ENCODE assay signal across 24 mouse cellular contexts in the genomic region with DNA sequence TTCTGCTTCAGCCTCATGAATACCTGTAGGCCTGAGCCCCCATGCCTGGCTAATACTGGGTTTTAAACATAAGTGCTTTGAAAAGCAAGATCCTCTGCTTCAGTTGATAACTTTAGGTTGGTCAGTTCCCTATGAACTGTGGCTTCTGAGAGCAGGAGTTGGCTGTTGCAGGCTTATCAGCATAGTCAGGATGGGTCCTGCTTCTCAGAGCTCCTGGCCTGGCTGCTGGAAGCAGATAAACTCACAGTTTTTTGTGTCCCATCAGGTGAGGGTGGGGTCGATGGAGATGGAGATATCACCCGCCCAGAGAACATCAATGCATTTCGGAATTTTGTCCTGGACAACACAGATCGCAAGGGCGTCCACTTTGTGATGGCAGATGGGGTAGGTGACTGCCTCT. TPM values are rescaled to one million over a fixed set of nuclear protein-coding genes. Genes with fewer than 3 reads are reported as not detected.
DNase-seq lines count a peak whose midpoint lies in the region; ATAC-seq lines count a peak whose summit lies in the region.
"Had no signal": no experiment of that assay in that cellular context is flagged by ENCODE, and none has a peak within 500 bp of the region (broad histone marks: within the 10 kb centered on the region; RNA-seq: fewer than 3 reads in every experiment).

No protein-coding gene starts in this region.

- peak; percentile 87 for ATAC-seq in erythroid progenitor cell, adult 5-6 weeks (replicated peaks; ENCODE audit: low FRiP score, poor library complexity, severe bottlenecking)
- peak; percentile 80 for ATAC-seq in liver, embryonic 15.5 days (ENCODE audit: insufficient read depth)
- ATAC-seq: forebrain, embryonic 16.5 days; intestine, postnatal 0 days had no signal

- 90% methylated on average over 5 of the region's 5 CpGs for WGBS in heart, embryonic 10.5 days
- WGBS in liver, embryonic 15.5 days (ENCODE audit: insufficient replicate concordance): 41% methylated on average over 5 of the region's 5 CpGs

- H3K27ac ChIP-seq in heart, embryonic 10.5 days: peak overlapping the region; percentile 52
- peak overlapping the region; percentile 83 for H3K27ac ChIP-seq in liver, embryonic 15.5 days (replicated peaks)
- H3K27ac ChIP-seq: embryonic facial prominence, embryonic 15.5 days; forebrain, embryonic 10.5 days; heart, adult 2 months; kidney, postnatal 0 days; left cerebral cortex, adult 2 months; limb, embryonic 15.5 days; midbrain, embryonic 10.5 days had no signal

- peak overlapping the region; percentile 38 for H3K4me2 ChIP-seq in liver, embryonic 15.5 days
- H3K4me2 ChIP-seq: embryonic facial prominence, embryonic 15.5 days; limb, embryonic 15.5 days had no signal

- no peaks in the 10 kb centered on the region for H3K27me3 ChIP-seq in heart, embryonic 10.5 days (ENCODE audit: insufficient read depth, poor library complexity, severe bottlenecking)
- H3K27me3 ChIP-seq in liver, embryonic 15.5 days: no peaks in the 10 kb centered on the region
- H3K27me3 ChIP-seq: embryonic facial prominence, embryonic 15.5 days; limb, embryonic 15.5 days had no signal

- H3K36me3 ChIP-seq in heart, embryonic 10.5 days: peaks cover 95% of the 10 kb centered on the region
- peaks cover 98% of the 10 kb centered on the region for H3K36me3 ChIP-seq in liver, embryonic 15.5 days (replicated peaks)

- H3K9me3 ChIP-seq in heart, embryonic 10.5 days: no peaks in the 10 kb centered on the region
- no peaks in the 10 kb centered on the region for H3K9me3 ChIP-seq in liver, embryonic 15.5 days (replicated peaks)
- H3K9me3 ChIP-seq: embryonic facial prominence, embryonic 15.5 days; forebrain, embryonic 10.5 days; limb, embryonic 15.5 days had no signal

- peak overlapping the region; percentile 25; the same call in 1 of the 2 replicates for H3K9ac ChIP-seq in liver, embryonic 15.5 days
- H3K9ac ChIP-seq: embryonic facial prominence, embryonic 15.5 days; limb, embryonic 15.5 days had no signal

- intact Hi-C loops in left cerebral cortex, postnatal 10 days (cut with DNase I): no loop called here

- no peak overlapping the region for H3K4me3 ChIP-seq in heart, embryonic 10.5 days
- no peak overlapping the region for H3K4me3 ChIP-seq in liver, embryonic 15.5 days (replicated peaks)
- H3K4me3 ChIP-seq: embryonic facial prominence, embryonic 15.5 days; forebrain, embryonic 10.5 days; heart, adult 2 months; left cerebral cortex, adult 2 months; limb, embryonic 15.5 days; midbrain, embryonic 10.5 days had no signal

- no peak for DNase-seq in heart, embryonic 10.5 days (ENCODE audit: low spot score)
- no peak for DNase-seq in heart, adult 18-20 months
- DNase-seq in MEL-GATA-1-ER (ENCODE audit: extremely low read depth, low read depth): peak; percentile 46
- no peak for DNase-seq in cerebellum, postnatal 4 days (ENCODE audit: low spot score in 2 of 2)
- DNase-seq in left cerebral cortex, postnatal 10 days (ENCODE audit: extremely low spot score in 1 of 2, low spot score in 2 of 2): no peak
- DNase-seq in testis, postnatal 10 days (ENCODE audit: low spot score): no peak
- DNase-seq: adrenal gland, postnatal 36 days; cerebellum, adult 2 months; cerebellum, postnatal 25 days; gastrocnemius, postnatal 14 days; heart, adult 2 months; heart, postnatal 10 days; layer of hippocampus, adult 9-11 months; lung, postnatal 4 days had no signal

- peaks cover 50% of the 10 kb centered on the region for H3K4me1 ChIP-seq in heart, embryonic 10.5 days
- H3K4me1 ChIP-seq in liver, embryonic 15.5 days (replicated peaks): peaks cover 54% of the 10 kb centered on the region
- H3K4me1 ChIP-seq: embryonic facial prominence, embryonic 15.5 days; forebrain, embryonic 10.5 days; limb, embryonic 15.5 days; midbrain, embryonic 10.5 days had no signal

RNA-seq across cellular contexts. Expression of a gene that starts 26.4 kb away (rescaled TPM):
- polyA plus RNA-seq in heart, embryonic 10.5 days (2016; fragmentation: Nextera tagmentation; extraction: Ambion mirVana): 119 and 122 TPM in 2 replicates
- total RNA-seq in heart, adult 18-20 months (2021): 10 to 100 TPM; 55.9 to 65.9 TPM
- 72.1 and 86.9 TPM in 2 replicates for total RNA-seq in erythroid progenitor cell, adult 5-6 weeks (2015; ENCODE audit: low replicate concordance)
- 448 and 477 TPM in 2 replicates for total RNA-seq in erythroid progenitor cell, adult 5-6 weeks (2017; ENCODE audit: low replicate concordance)
- polyA plus RNA-seq in liver, embryonic 15.5 days (2015; fragmentation: Nextera tagmentation; extraction: Ambion mirVana): 57.1 and 65.1 TPM in 2 replicates
- 100 to 1,000 TPM in 1 of 2 experiments, 10 to 100 TPM in 1; 85.1 to 104 TPM for total RNA-seq in left cerebral cortex, postnatal 10 days (2021)

RNA-seq across cellular contexts. Expression of a gene that starts 30.1 kb away (rescaled TPM):
- polyA plus RNA-seq in heart, embryonic 10.5 days (2016; fragmentation: Nextera tagmentation; extraction: Ambion mirVana): 18.2 and 19.0 TPM in 2 replicates
- 10 to 100 TPM; 12.2 to 12.3 TPM for total RNA-seq in heart, adult 18-20 months (2021)
- total RNA-seq in erythroid progenitor cell, adult 5-6 weeks (2015; ENCODE audit: low replicate concordance): 7.9 and 11.7 TPM in 2 replicates
- 7.9 and 9.8 TPM in 2 replicates for total RNA-seq in erythroid progenitor cell, adult 5-6 weeks (2017; ENCODE audit: low replicate concordance)
- polyA plus RNA-seq in liver, embryonic 15.5 days (2015; fragmentation: Nextera tagmentation; extraction: Ambion mirVana): 5.3 and 5.6 TPM in 2 replicates
- total RNA-seq in left cerebral cortex, postnatal 10 days (2021): 10 to 100 TPM; 11.9 to 12.8 TPM
